Mouse (Mus musculus) lung, embryonic 15.5 days (tissue): ENCODE data around the gene Dctn1. TPM values are rescaled to one million over a fixed set of nuclear protein-coding genes. Genes with fewer than 3 reads are reported as not detected.
A peak's percentile ranks its signal among the peaks of the same experiment; 100 is the strongest.
"Not testable (repeated sequence)": the region's sequence is repeated elsewhere in the genome, so short reads cannot be mapped to it uniquely, and the experiment has no call there.

Experiments
- ATAC-seq: fragments of 200-750 bp; cut with Nextera tagmentation; 2 replicates; pipeline ENCODE4 v1.8.0; 2017; ENCODE audit warnings: moderate number of reproducible peaks, borderline replicate concordance; ENCODE audit not compliant: low FRiP score, low TSS enrichment; ENCODE audit errors: extremely low read depth
- H3K27ac ChIP-seq: fragments of 300-500 bp; sonication (generic); 2 replicates; pipeline ENCODE4 v1.5.1; 2015; ENCODE audit warnings: moderate library complexity, mild to moderate bottlenecking, inconsistent platforms
- H3K27me3 ChIP-seq: fragments of 300-500 bp; sonication (generic); 2 replicates; pipeline ENCODE4 v1.6.1; 2015; ENCODE audit warnings: inconsistent platforms
- H3K36me3 ChIP-seq: fragments of 300-500 bp; sonication (generic); 2 replicates; pipeline ENCODE4 v1.6.1; 2015; ENCODE audit warnings: inconsistent platforms
- H3K4me1 ChIP-seq: fragments of 300-500 bp; sonication (generic); 2 replicates; pipeline ENCODE4 v1.6.1; 2015; ENCODE audit warnings: inconsistent platforms
- H3K4me2 ChIP-seq: fragments of 300-500 bp; sonication (generic); 2 replicates; pipeline ENCODE4 v1.6.1; 2015; ENCODE audit warnings: inconsistent platforms, mild to moderate bottlenecking, moderate library complexity
- H3K4me3 ChIP-seq: fragments of 300-500 bp; sonication (generic); 2 replicates; pipeline ENCODE4 v1.5.1; 2015; ENCODE audit warnings: mild to moderate bottlenecking, inconsistent platforms
- H3K9ac ChIP-seq: fragments of 300-500 bp; sonication (generic); 2 replicates; pipeline ENCODE4 v1.6.1; 2015; ENCODE audit warnings: inconsistent platforms
- H3K9me3 ChIP-seq: fragments of 300-500 bp; sonication (generic); 2 replicates; pipeline ENCODE4 v1.6.1; 2016; ENCODE audit warnings: inconsistent platforms
- WGBS: fragments of 180-500 bp; shearing (Covaris S2); methylation state at CpG from one replicate; pipeline ENCODE4 v1.1.7; 2015; 5-methylcytosine and 5-hydroxymethylcytosine counted together
- polyA plus RNA-seq: library from polyadenylated mRNA; unstranded; fragments of >200 nt; fragmentation: Nextera tagmentation; extraction: Ambion mirVana; gene quantifications from 2 replicates; pipeline ENCODE4 v1.2.1, GENCODE M21; 2015

The Dctn1 gene
- polyA plus RNA-seq, 1 experiment from 2014 or later, result 104 TPM

GRCm38 (mm10) chr6:83156259-83156684 is 9.4 kb upstream of the Dctn1 start, which contains the start of the genes Wdr54 and 1700003E16Rik:
TSS of gene Wdr54 (minus strand) at chr6:83156397.
TSS of gene 1700003E16Rik (plus strand) at chr6:83156404.
- Histone ChIP-seq H3K27ac (no peak within 1 kb of the TSS), H3K9ac (peak within 1 kb of the TSS; percentile 39), H3K9me3 (no peaks in the 10 kb centered on the region), H3K4me1 (peaks cover 11% of the 10 kb centered on the region), H3K4me2 (peak within 1 kb of the TSS; percentile 79), H3K36me3 (peaks cover 9% of the 10 kb centered on the region; the same call in 1 of the 2 replicates), H3K27me3 (peaks cover 14% of the 10 kb centered on the region), H3K4me3 (peak within 1 kb of the TSS; percentile 53)
- ATAC-seq, result peak; percentile 65; the same call in 1 of the 2 replicates
- WGBS, result 1% methylated on average over 32 of the region's 32 CpGs

GRCm38 (mm10) chr6:83159456-83159855 is 6.3 kb upstream of the Dctn1 start:
- H3K4me2 ChIP-seq, ATAC-seq, H3K4me3 ChIP-seq, H3K27ac ChIP-seq, H3K9ac ChIP-seq, H3K36me3 ChIP-seq, H3K9me3 ChIP-seq: not testable (repeated sequence)
- Histone ChIP-seq H3K27me3 (peaks cover 35% of the 10 kb centered on the region), H3K4me1 (peaks cover 29% of the 10 kb centered on the region)
- WGBS, result 35% methylated on average over 3 of the region's 3 CpGs

- peak overlapping the region; percentile 43 for H3K4me3 ChIP-seq
- H3K4me1 ChIP-seq, result peaks cover 27% of the 10 kb centered on the region
- ATAC-seq, result no peak
- H3K9me3 ChIP-seq, result no peaks in the 10 kb centered on the region
- H3K4me2 ChIP-seq, result peak overlapping the region; percentile 85
- H3K27ac ChIP-seq, result no peak overlapping the region
- WGBS, result 8% methylated on average over 19 of the region's 19 CpGs
- no peaks in the 10 kb centered on the region for H3K36me3 ChIP-seq
- peaks cover 35% of the 10 kb centered on the region for H3K27me3 ChIP-seq
- peak overlapping the region; percentile 37 for H3K9ac ChIP-seq
Observed at GRCm38 (mm10) chr6:83161442-83161841, 4.3 kb upstream of the Dctn1 start.

GRCm38 (mm10) chr6:83161921-83162641 is 3.6 kb upstream of the Dctn1 start:
- Histone ChIP-seq H3K4me1 (peaks cover 34% of the 10 kb centered on the region), H3K9me3 (no peaks in the 10 kb centered on the region), H3K4me2 (peak overlapping the region; percentile 85), H3K9ac (peak overlapping the region; percentile 37), H3K27me3 (peaks cover 35% of the 10 kb centered on the region), H3K4me3 (peak overlapping the region; percentile 43), H3K36me3 (no peaks in the 10 kb centered on the region), H3K27ac (no peak overlapping the region)
- ATAC-seq, result no peak
- WGBS, result 1% methylated on average over 49 of the region's 49 CpGs

- Histone ChIP-seq H3K4me2 (peak overlapping the region; percentile 85), H3K27ac (no peak overlapping the region), H3K9me3 (no peaks in the 10 kb centered on the region), H3K9ac (peak overlapping the region; percentile 37; the same call in 1 of the 2 replicates), H3K4me1 (peaks cover 39% of the 10 kb centered on the region), H3K27me3 (peaks cover 35% of the 10 kb centered on the region), H3K36me3 (no peaks in the 10 kb centered on the region), H3K4me3 (peak overlapping the region; percentile 43)
- WGBS, result 0% methylated on average over 8 of the region's 8 CpGs
- ATAC-seq, result no peak
Observed at GRCm38 (mm10) chr6:83162701-83163100, 3.0 kb upstream of the Dctn1 start.

- ATAC-seq, result no peak
- WGBS, result 3% methylated on average over 6 of the region's 6 CpGs
- Histone ChIP-seq H3K4me3 (peak overlapping the region; percentile 93), H3K27me3 (peaks cover 32% of the 10 kb centered on the region), H3K4me2 (peak overlapping the region; percentile 69), H3K27ac (peak overlapping the region; percentile 54), H3K36me3 (no peaks in the 10 kb centered on the region), H3K4me1 (peaks cover 40% of the 10 kb centered on the region), H3K9me3 (no peaks in the 10 kb centered on the region), H3K9ac (peak overlapping the region; percentile 96)
Observed at GRCm38 (mm10) chr6:83165026-83165606, 604 bp upstream of the Dctn1 start.

- no peaks in the 10 kb centered on the region for H3K36me3 ChIP-seq
- peak overlapping the region; percentile 93 for H3K4me3 ChIP-seq
- peaks cover 40% of the 10 kb centered on the region for H3K4me1 ChIP-seq
- under 1% methylated on average over 12 of the region's 12 CpGs for WGBS
- H3K9ac ChIP-seq, result peak overlapping the region; percentile 96
- no peak for ATAC-seq
- peak overlapping the region; percentile 69 for H3K4me2 ChIP-seq
- H3K27me3 ChIP-seq, result peaks cover 21% of the 10 kb centered on the region
- H3K27ac ChIP-seq, result peak overlapping the region; percentile 79; the same call in 1 of the 2 replicates
- H3K9me3 ChIP-seq, result no peaks in the 10 kb centered on the region
Observed at GRCm38 (mm10) chr6:83166243-83166630, 517 bp downstream of the Dctn1 start.

GRCm38 (mm10) chr6:83169872-83170271 is 4.2 kb downstream of the Dctn1 start:
- H3K27me3 ChIP-seq, result no peaks in the 10 kb centered on the region
- H3K4me3 ChIP-seq, result no peak overlapping the region
- no peak for ATAC-seq
- no peak overlapping the region for H3K27ac ChIP-seq
- no peaks in the 10 kb centered on the region; the same call in 1 of the 2 replicates for H3K36me3 ChIP-seq
- no peak overlapping the region for H3K9ac ChIP-seq
- H3K9me3 ChIP-seq, result no peaks in the 10 kb centered on the region
- peaks cover 22% of the 10 kb centered on the region for H3K4me1 ChIP-seq
- WGBS, result 59% methylated on average over 5 of the region's 5 CpGs
- no peak overlapping the region for H3K4me2 ChIP-seq

GRCm38 (mm10) chr6:83171063-83171462 is 5.3 kb downstream of the Dctn1 start:
- no peaks in the 10 kb centered on the region for H3K9me3 ChIP-seq
- peaks cover 17% of the 10 kb centered on the region for H3K4me1 ChIP-seq
- no peak overlapping the region for H3K4me3 ChIP-seq
- H3K4me2 ChIP-seq, result no peak overlapping the region
- no peak for ATAC-seq
- H3K9ac ChIP-seq, result no peak overlapping the region
- H3K27me3 ChIP-seq, result no peaks in the 10 kb centered on the region
- no peaks in the 10 kb centered on the region; the same call in 1 of the 2 replicates for H3K36me3 ChIP-seq
- H3K27ac ChIP-seq, result no peak overlapping the region
- 71% methylated on average over 5 of the region's 5 CpGs for WGBS

GRCm38 (mm10) chr6:83172240-83172920 is 6.7 kb downstream of the Dctn1 start:
- H3K27ac ChIP-seq, result no peak overlapping the region
- whole genome bisulfite sequencing, result 66% methylated on average over 9 of the region's 9 CpGs
- H3K27me3 ChIP-seq, result no peaks in the 10 kb centered on the region
- no peak overlapping the region for H3K4me3 ChIP-seq
- no peak overlapping the region for H3K4me2 ChIP-seq
- H3K9ac ChIP-seq, result no peak overlapping the region
- H3K4me1 ChIP-seq, result peaks cover 6% of the 10 kb centered on the region; the same call in 1 of the 2 replicates
- no peaks in the 10 kb centered on the region; the same call in 1 of the 2 replicates for H3K36me3 ChIP-seq
- no peak for ATAC-seq
- H3K9me3 ChIP-seq, result no peaks in the 10 kb centered on the region

GRCm38 (mm10) chr6:83175996-83176395 is 10.3 kb downstream of the Dctn1 start:
- no peak overlapping the region for H3K4me3 ChIP-seq
- H3K36me3 ChIP-seq, result no peaks in the 10 kb centered on the region; the same call in 1 of the 2 replicates
- no peak for ATAC-seq
- H3K4me2 ChIP-seq, result no peak overlapping the region
- 81% methylated on average over 8 of the region's 8 CpGs for WGBS
- peaks cover 11% of the 10 kb centered on the region; the same call in 1 of the 2 replicates for H3K4me1 ChIP-seq
- no peak overlapping the region for H3K9ac ChIP-seq
- no peaks in the 10 kb centered on the region for H3K27me3 ChIP-seq
- H3K9me3 ChIP-seq, result no peaks in the 10 kb centered on the region
- H3K27ac ChIP-seq, result no peak overlapping the region
